Mouse (Mus musculus) testis, postnatal 10 days (tissue): ENCODE measurements around the gene Zfp422.

Experiments
- DNase-seq: peaks from one replicate; pipeline ENCODE4 v3.0.0; 2021; ENCODE audit warnings: low spot score

Gene Zfp422

DNA sequence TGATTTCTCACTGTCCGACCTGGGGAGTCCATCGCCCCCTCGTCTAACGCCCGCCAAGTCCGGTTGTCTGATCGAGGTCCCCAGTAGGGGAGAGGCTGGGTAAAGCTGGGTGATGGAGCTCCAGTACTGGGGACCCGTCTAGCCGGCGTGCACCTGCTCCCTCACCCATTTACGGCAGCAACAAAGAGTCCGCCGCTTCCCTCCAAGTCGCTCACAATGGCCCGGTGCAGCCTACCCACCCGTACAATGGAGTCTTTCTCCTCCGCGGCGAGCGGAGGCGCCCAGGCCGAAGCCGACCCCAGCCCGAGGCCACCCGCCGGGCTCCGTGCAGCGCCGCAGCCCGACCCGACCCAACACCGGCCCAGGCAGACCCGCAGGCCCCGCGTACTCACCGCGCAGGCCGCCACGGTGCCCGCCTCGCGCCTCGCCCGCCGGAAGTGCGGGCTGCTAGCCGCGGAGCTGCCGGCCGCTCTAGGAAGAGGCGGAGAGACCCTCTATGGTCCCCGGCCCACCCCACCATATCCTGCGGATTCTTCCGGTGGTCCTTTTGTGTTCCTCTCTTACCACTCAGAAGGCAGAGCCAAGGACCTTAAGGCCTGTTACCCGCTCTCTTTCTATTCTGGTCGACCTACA lies at the start of gene Zfp422:
Gene Zfp422 (minus strand): TSS at position 461 of the 633 bp plus-strand sequence.
- DNase-seq = peak; percentile 78

GRCm38 (mm10) chr6:116677321-116677720 lies 48.5 kb upstream of the Zfp422 start:
- DNase-seq = peak; percentile 35

- peak; percentile 37 for DNase-seq
Measured at GRCm38 (mm10) chr6:116676355-116676913, 47.6 kb upstream of the Zfp422 start.

DNA sequence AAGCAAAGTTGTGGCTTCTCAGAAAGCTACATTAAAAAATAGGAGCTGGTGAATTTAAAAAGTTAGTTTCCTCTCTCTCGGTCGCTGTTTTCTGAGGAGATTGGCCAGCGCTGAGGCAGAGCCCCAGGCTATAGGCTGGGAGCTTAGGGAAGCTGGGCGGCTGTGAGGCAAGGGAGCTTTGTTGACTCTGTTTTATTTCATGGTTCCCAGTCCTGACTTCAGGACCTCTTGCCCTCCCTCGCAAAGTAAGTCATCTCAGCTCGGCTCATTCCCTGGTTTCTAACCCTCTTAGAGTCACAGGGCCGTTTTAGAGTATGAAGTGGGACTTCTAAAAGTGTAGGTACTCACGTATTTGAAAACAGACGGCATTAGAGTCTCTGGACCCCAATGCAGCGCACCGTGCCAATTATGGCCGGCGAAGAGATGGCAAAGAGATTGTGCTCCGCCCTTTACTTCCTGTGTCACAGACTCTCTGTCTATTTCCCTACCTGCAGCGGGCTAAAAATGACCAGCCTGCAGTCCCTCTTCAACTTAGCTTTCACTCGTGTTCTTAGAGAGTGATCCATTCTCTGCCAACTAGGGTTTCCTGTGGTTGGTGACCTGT lies 45.6 kb upstream of the Zfp422 start:
- DNase-seq = peak; percentile 37

DNA sequence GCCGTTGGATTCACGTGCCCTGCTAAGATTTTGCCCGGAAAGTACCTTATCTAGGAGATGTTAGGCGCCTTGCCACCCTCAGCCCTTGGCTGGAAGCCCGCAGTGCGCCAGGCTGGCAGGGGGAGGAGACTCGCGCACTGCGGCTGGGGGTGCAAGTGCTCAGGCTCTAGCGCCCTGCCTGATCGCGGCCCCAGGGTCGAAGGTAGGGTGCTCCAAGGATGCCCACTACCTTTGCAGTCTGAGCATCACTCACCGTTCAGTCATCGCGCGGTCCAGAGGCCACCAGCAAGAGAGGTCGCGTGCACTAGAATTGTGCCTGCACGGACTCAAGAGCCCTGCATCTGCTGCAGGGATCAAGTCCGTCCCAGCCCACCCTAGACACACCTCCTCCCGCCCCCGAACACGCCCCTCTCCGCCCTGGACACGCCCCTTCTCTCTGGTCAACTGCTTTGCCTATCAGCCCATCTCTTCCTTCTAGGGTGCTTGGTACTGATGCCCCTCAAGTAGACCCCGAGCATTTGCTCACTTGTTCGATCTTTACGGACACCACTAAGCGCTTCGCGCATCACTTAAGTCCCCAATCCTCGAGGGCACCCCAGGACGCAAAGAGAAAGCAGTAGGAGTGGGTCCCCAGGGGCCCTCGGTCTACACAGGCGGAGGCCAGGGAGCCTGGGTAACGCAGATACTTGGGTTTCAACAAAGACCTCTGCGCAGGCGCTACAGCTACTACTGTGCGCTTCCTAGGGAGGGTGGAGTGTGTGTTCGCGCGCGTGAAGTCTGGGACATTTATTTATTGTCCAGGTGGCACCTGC lies 44.9 kb upstream of the Zfp422 start, which contains the start of gene Rassf4:
Gene Rassf4 (minus strand): TSS at position 482 of the 812 bp plus-strand sequence.
- DNase-seq = peak; percentile 91

GRCm38 (mm10) chr6:116672349-116672748 lies 43.5 kb upstream of the Zfp422 start:
- no peak for DNase-seq

GRCm38 (mm10) chr6:116671768-116672167 lies 43.0 kb upstream of the Zfp422 start:
- no peak for DNase-seq

GRCm38 (mm10) chr6:116671031-116671430 lies 42.2 kb upstream of the Zfp422 start:
- no peak for DNase-seq

DNA sequence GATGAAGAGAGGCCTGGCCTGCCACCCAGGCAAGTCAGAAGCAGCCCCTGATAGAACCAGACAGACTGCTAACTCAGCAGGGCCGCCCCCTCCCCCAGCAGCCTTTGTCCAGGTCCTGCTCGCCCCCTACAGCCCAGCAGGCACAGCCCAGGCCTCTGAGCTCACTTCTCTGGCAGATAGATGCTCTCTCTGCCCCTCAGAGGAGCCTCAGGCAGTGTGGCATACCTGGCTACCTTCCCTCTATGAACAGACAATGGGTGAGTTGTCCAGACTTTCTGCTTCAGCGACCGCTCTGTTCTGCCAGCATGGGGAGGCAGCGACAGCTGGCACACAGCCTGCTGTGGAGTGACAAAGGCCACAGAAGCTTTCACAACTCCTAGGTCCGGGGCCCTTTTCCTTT lies 41.3 kb upstream of the Zfp422 start:
- DNase-seq = peak; percentile 61

GRCm38 (mm10) chr6:116668682-116669470 lies 40.1 kb upstream of the Zfp422 start:
- DNase-seq = no peak

- no peak for DNase-seq
Measured at GRCm38 (mm10) chr6:116667382-116667781, 38.6 kb upstream of the Zfp422 start.

DNA sequence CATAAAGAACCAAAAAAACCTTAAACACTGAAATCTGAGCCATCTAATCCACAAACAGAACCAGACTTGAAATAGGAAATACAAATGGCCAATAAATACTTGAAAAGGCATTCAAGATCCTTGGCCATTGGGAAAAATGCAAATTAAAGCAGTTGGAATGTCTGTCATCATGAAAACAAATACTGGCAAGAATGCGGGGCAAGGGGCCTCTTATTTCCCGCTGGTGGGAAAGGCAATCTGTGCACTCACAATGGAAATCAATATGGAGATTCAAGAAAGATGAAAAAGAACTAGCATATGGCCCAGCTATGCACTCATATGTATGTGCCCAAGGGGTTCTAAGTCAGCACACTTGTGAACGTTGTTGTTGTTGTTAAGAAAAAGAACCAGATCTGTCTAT lies 38.1 kb upstream of the Zfp422 start:
- no peak for DNase-seq

GRCm38 (mm10) chr6:116666085-116666750 lies 37.4 kb upstream of the Zfp422 start:
- DNase-seq = no peak

- DNase-seq = no peak
Measured at GRCm38 (mm10) chr6:116664830-116665229, 36.0 kb upstream of the Zfp422 start.

GRCm38 (mm10) chr6:116664031-116664430 lies 35.2 kb upstream of the Zfp422 start:
- DNase-seq = no peak

GRCm38 (mm10) chr6:116663364-116663763 lies 34.6 kb upstream of the Zfp422 start:
- DNase-seq = no peak

DNA sequence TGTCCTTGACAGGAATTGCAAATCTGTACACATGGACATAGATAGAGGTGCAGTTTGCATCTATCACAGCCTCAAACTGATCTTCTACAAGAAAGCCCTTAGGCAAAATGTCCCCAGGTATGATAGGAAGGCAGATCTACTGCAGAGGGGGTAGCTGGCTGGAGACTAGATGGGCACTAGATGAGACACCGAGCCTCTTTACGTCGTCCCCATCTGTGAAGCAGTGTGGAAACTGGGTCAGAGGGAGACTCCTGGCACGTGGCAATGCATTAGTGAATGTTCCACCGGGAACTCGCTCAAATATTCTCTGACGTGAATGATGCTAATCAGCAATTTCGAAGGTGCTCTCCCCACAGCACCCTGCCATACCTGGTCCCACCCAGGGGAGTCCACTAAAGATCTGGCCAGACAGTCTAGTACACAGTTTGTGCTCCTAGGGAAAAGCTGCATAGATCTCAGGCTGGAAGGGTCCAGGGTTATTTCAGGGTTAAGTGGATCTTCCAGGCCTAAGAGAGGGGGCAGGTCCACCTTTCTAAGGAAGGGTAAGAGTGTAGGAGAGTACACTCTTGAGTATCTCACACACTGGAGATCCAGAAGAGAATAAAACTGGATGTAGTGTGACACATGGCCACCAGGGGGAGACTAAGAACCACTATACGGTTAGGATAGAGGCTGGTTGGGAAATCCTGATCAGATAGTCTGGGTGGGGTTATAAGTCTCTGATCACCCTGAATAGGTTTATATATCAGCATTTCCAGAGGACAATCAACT lies 25.1 kb upstream of the Zfp422 start:
- peak; percentile 76 for DNase-seq

DNA sequence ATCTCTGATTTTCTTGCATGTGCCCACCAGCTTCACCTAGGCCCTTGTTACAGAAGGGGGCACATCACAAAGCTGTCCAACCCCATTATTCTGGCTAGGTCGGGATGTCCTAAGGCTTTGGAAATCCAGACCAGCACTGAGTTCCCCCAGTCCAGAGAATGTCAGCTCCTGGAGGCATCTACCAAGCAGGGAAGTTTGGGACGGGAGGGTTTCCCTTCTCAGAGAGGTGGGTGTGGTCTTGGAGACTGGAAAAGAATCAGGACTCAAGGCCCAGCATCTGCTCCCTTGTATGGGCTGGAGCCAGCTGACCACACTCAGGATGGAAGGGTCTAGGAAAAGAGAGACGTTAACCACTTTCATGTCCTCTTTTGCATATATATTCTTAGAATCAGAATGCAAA lies 24.4 kb upstream of the Zfp422 start:
- DNase-seq = no peak

DNA sequence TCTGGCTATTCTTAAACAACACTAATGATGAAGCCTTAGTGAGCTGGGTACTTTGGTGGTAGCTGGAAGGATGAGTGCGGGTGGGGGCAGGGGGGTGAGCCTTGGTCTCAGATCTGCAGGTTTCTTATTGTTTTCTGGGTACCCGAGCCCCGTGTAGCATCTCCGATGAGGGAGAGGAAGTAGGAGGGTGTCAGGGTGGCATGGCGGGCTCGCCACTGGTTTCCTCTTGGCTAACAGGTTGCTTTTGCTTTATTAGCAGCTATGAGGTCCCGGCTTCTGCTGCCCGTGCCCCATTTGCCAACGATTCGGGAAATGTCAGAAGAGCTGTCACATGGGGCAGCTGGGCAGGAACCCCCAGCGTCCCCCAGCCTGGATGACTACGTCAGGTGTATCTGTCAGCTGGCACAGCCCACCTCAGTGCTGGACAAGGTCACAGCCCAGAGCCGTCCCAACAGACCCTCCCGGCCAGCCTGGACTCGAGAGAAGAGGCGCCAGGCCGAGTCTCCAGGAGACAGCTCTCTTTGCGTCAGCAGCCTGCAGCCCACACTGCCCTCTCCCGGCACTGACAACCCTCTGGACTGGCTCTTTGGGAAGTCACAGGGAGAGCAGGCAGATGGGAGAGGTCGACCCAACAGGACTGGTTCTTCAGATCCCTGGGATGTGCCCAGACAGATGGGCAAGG lies 22.8 kb upstream of the Zfp422 start:
- peak; percentile 53 for DNase-seq

DNA sequence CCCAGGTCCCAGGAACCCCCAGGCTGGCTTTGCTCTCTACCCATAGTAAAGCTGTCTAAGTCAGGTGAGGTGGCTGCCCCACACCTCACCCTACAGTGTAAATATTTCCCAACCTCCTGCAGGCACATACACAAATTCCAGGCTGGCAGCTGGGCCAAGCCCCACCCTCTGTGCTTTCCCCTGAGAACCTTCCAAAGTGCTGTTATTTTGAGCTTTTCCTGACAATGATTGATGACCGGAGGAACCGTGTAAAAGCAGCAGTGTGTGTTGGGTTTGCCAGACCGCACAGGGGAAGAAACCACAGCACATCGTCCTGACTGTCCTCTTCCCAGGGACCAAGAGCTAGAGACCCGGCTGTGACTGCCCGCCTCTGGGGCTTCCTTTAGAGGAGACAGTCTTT lies 21.6 kb upstream of the Zfp422 start, which contains the start of gene Depp1:
Gene Depp1 (plus strand): TSS at position 204 of the 400 bp plus-strand sequence.
- no peak for DNase-seq
